Mouse (Mus musculus) MEL (cell line): ENCODE measurements at regions not wholly inside any gene's neighbourhood (a gene's known extent, or its start where the extent isn't known, plus 50 kb on each side); places are given as distances from the start of the nearest gene placed in this dataset.

Experiments used
- DNase-seq: peaks from one replicate; pipeline ENCODE4 v3.0.0; 2011; ENCODE audit warnings: low read depth, low spot score
- H3K27ac ChIP-seq: 2 replicates; pipeline ENCODE4 v1.5.1; 2012; ENCODE audit warnings: low read depth, mild to moderate bottlenecking, control low read depth, low read length, moderate library complexity; ENCODE audit not compliant: control insufficient read depth
- H3K27me3 ChIP-seq, 2 experiments: fragments of 150-350 bp in 1 of 2; sonication (generic) in 1 of 2; 2 replicates each; pipeline ENCODE4 v1.6.1; 2012; ENCODE audit warnings: low read length in 2 of 2, mild to moderate bottlenecking in 2 of 2, improper control_type of control experiment in 1 of 2, moderate library complexity in 1 of 2; ENCODE audit not compliant: insufficient read depth in 2 of 2, control insufficient read depth in 1 of 2
- H3K36me3 ChIP-seq, 2 experiments: 2 replicates each; pipeline ENCODE4 v1.6.1; 2012 to 2014; ENCODE audit warnings: low read length in 2 of 2, improper control_type of control experiment in 1 of 2, inconsistent platforms in 1 of 2, mild to moderate bottlenecking in 1 of 2; ENCODE audit not compliant: insufficient read depth in 2 of 2, control insufficient read depth in 1 of 2
- H3K4me1 ChIP-seq, 2 experiments: fragments of 150-350 bp in 1 of 2; sonication (generic) in 1 of 2; 2 replicates each; pipeline ENCODE4 v1.6.1; 2012; ENCODE audit warnings: low read length in 2 of 2, improper control_type of control experiment in 1 of 2, mild to moderate bottlenecking in 1 of 2; ENCODE audit not compliant: insufficient read depth in 2 of 2, control insufficient read depth in 1 of 2
- H3K4me3 ChIP-seq, 2 experiments: fragments of 150-350 bp in 1 of 2; sonication (generic) in 1 of 2; 2 replicates each; pipeline ENCODE4 v1.5.1; 2012; ENCODE audit warnings: low read depth in 2 of 2, low read length in 2 of 2, mild to moderate bottlenecking in 2 of 2, moderate library complexity in 2 of 2, control low read depth in 1 of 2, improper control_type of control experiment in 1 of 2; ENCODE audit not compliant: control insufficient read depth in 1 of 2, insufficient read depth in 1 of 2
- H3K79me2 ChIP-seq: 2 replicates; pipeline ENCODE4 v1.6.1; 2012; ENCODE audit warnings: mild to moderate bottlenecking, low read length, moderate library complexity; ENCODE audit not compliant: control insufficient read depth, poor library complexity, insufficient read depth
- H3K9ac ChIP-seq: 2 replicates; pipeline ENCODE4 v1.6.1; 2012; ENCODE audit warnings: low read depth, mild to moderate bottlenecking, control low read depth, low read length, moderate library complexity; ENCODE audit not compliant: control insufficient read depth, poor library complexity, severe bottlenecking
- H3K9me3 ChIP-seq: fragments of 150-350 bp; sonication (generic); replicated peaks from 2 replicates; pipeline ENCODE4 v1.6.1; 2012; ENCODE audit warnings: mild to moderate bottlenecking, low read length, improper control_type of control experiment, moderate library complexity; ENCODE audit not compliant: insufficient read depth
- CHD1 ChIP-seq: IDR thresholded peaks from 2 replicates; pipeline ENCODE4 v1.6.1; 2012; ENCODE audit warnings: low read depth, mild to moderate bottlenecking, inconsistent platforms, low read length, improper control_type of control experiment
- CHD2 ChIP-seq: IDR thresholded peaks from 2 replicates; pipeline ENCODE4 v1.6.1; 2011; ENCODE audit warnings: low read length, improper control_type of control experiment
- CTCF ChIP-seq, 3 experiments: IDR thresholded peaks in 2 of 3; conservative IDR thresholded peaks in 1 of 3; 2 replicates each; pipeline ENCODE4 v1.5.1; 2011 to 2012; ENCODE audit warnings: low read length in 3 of 3, low read depth in 2 of 3, mild to moderate bottlenecking in 2 of 3, improper control_type of control experiment in 1 of 3, inconsistent platforms in 1 of 3, mixed read lengths in 1 of 3, moderate library complexity in 1 of 3; ENCODE audit not compliant: control insufficient read depth in 1 of 3, insufficient read depth in 1 of 3, poor library complexity in 1 of 3, severe bottlenecking in 1 of 3
- E2F4 ChIP-seq: IDR thresholded peaks from 2 replicates; pipeline ENCODE4 v1.6.1; 2011; ENCODE audit warnings: low read depth, low read length, improper control_type of control experiment, borderline replicate concordance
- ELF1 ChIP-seq: IDR thresholded peaks from 2 replicates; pipeline ENCODE4 v1.6.1; 2014; ENCODE audit warnings: low read depth, mild to moderate bottlenecking, inconsistent platforms, low read length, improper control_type of control experiment, moderate library complexity
- EP300 ChIP-seq, 2 experiments: IDR thresholded peaks; 2 replicates each; pipeline ENCODE4 v1.6.1; 2011; ENCODE audit warnings: improper control_type of control experiment in 2 of 2, low read length in 2 of 2, low read depth in 1 of 2, mild to moderate bottlenecking in 1 of 2
- ETS1 ChIP-seq: IDR thresholded peaks from 2 replicates; pipeline ENCODE4 v1.6.1; 2012; ENCODE audit warnings: low read depth, mild to moderate bottlenecking, inconsistent platforms, low read length, improper control_type of control experiment, moderate library complexity
- GABPA ChIP-seq: IDR thresholded peaks from 2 replicates; pipeline ENCODE4 v1.6.1; 2012; ENCODE audit warnings: low read depth, mild to moderate bottlenecking, inconsistent platforms, low read length, improper control_type of control experiment, moderate library complexity
- KAT2A ChIP-seq: conservative IDR thresholded peaks from 2 replicates; pipeline ENCODE4 v1.6.1; 2012; ENCODE audit warnings: low read depth, low read length, improper control_type of control experiment, inconsistent platforms
- MAFK ChIP-seq: IDR thresholded peaks from 2 replicates; pipeline ENCODE4 v1.6.1; 2011; ENCODE audit warnings: low read depth, mild to moderate bottlenecking, low read length, improper control_type of control experiment, borderline replicate concordance
- MAX ChIP-seq: IDR thresholded peaks from 2 replicates; pipeline ENCODE4 v1.6.1; 2011; ENCODE audit warnings: low read length, improper control_type of control experiment
- MXI1 ChIP-seq: IDR thresholded peaks from 2 replicates; pipeline ENCODE4 v1.6.1; 2011; ENCODE audit warnings: mild to moderate bottlenecking, low read depth, low read length, improper control_type of control experiment
- MYC ChIP-seq: IDR thresholded peaks from 2 replicates; pipeline ENCODE4 v1.6.1; 2011; ENCODE audit warnings: low read depth, mild to moderate bottlenecking, low read length, improper control_type of control experiment, moderate library complexity
- NELFE ChIP-seq: IDR thresholded peaks from 2 replicates; pipeline ENCODE4 v1.6.1; 2011; ENCODE audit warnings: low read depth, low read length, improper control_type of control experiment
- NRF1 ChIP-seq: IDR thresholded peaks from 2 replicates; pipeline ENCODE4 v1.6.1; 2014; ENCODE audit warnings: low read depth, mild to moderate bottlenecking, inconsistent platforms, low read length, improper control_type of control experiment, moderate library complexity; ENCODE audit not compliant: poor library complexity, insufficient read depth, severe bottlenecking
- POLR2A ChIP-seq, 2 experiments: IDR thresholded peaks; 2 replicates each; pipeline ENCODE4 v1.6.1; 2011 to 2012; ENCODE audit warnings: low read length in 2 of 2, mild to moderate bottlenecking in 2 of 2, control low read depth in 1 of 2, improper control_type of control experiment in 1 of 2, low read depth in 1 of 2, moderate library complexity in 1 of 2; ENCODE audit not compliant: control insufficient read depth in 1 of 2, insufficient read depth in 1 of 2, poor library complexity in 1 of 2
- POLR2AphosphoS5 ChIP-seq: IDR thresholded peaks from 2 replicates; pipeline ENCODE4 v1.6.1; 2012; ENCODE audit warnings: low read depth, borderline replicate concordance, mild to moderate bottlenecking, inconsistent platforms, low read length, moderate library complexity, mixed read lengths
- RCOR1 ChIP-seq: IDR thresholded peaks from 2 replicates; pipeline ENCODE4 v1.6.1; 2012; ENCODE audit warnings: low read depth, mild to moderate bottlenecking, inconsistent platforms, low read length, improper control_type of control experiment
- SIN3A ChIP-seq: IDR thresholded peaks from 2 replicates; pipeline ENCODE4 v1.6.1; 2012; ENCODE audit warnings: low read length, improper control_type of control experiment, inconsistent platforms
- SMC3 ChIP-seq: IDR thresholded peaks from 2 replicates; pipeline ENCODE4 v1.6.1; 2011; ENCODE audit warnings: low read depth, low read length, improper control_type of control experiment
- TBP ChIP-seq: IDR thresholded peaks from 2 replicates; pipeline ENCODE4 v1.8.0; 2011; ENCODE audit warnings: low read depth, low read length, improper control_type of control experiment
- UBTF ChIP-seq: IDR thresholded peaks from 2 replicates; pipeline ENCODE4 v1.6.1; 2012; ENCODE audit warnings: low read depth, mild to moderate bottlenecking, inconsistent platforms, low read length, improper control_type of control experiment, moderate library complexity, borderline replicate concordance; ENCODE audit not compliant: insufficient read depth
- USF1 ChIP-seq: IDR thresholded peaks from 2 replicates; pipeline ENCODE4 v1.6.1; 2014; ENCODE audit warnings: low read depth, mild to moderate bottlenecking, inconsistent platforms, low read length, improper control_type of control experiment, moderate library complexity
- USF2 ChIP-seq, 2 experiments: IDR thresholded peaks; 2 replicates each; pipeline ENCODE4 v1.6.1; 2011 to 2012; ENCODE audit warnings: improper control_type of control experiment in 2 of 2, low read length in 2 of 2, borderline replicate concordance in 1 of 2, inconsistent platforms in 1 of 2, low read depth in 1 of 2, mild to moderate bottlenecking in 1 of 2; ENCODE audit not compliant: insufficient read depth in 1 of 2
- ZC3H11A ChIP-seq: IDR thresholded peaks from 2 replicates; pipeline ENCODE4 v1.6.1; 2012; ENCODE audit warnings: low read depth, mild to moderate bottlenecking, inconsistent platforms, low read length, improper control_type of control experiment
- ZMIZ1 ChIP-seq: IDR thresholded peaks from 2 replicates; pipeline ENCODE4 v1.6.1; 2012; ENCODE audit warnings: low read depth, mild to moderate bottlenecking, inconsistent platforms, low read length, improper control_type of control experiment, moderate library complexity
- ZNF384 ChIP-seq: IDR thresholded peaks from 2 replicates; pipeline ENCODE4 v1.6.1; 2012; ENCODE audit warnings: low read depth, mild to moderate bottlenecking, inconsistent platforms, low read length, improper control_type of control experiment

GRCm38 (mm10) chr13:43895990-43896389 lies 111.4 kb downstream of the Cd83 start:
- TF ChIP-seq CHD1 (no peak), CHD2 (no peak), EP300 (IDR thresholded peaks at IDR 0.05; ENCODE audit: low read depth in 1 of 2, low read length in 2 of 2) (no peak), SMC3 (no peak), SIN3A (no peak), MAFK (no peak), ELF1 (no peak), MAX (no peak), MXI1 (no peak), POLR2AphosphoS5 (no peak), E2F4 (no peak), TBP (no peak), USF2 (IDR thresholded peaks at IDR 0.05; ENCODE audit: borderline replicate concordance in 1 of 2, insufficient read depth in 1 of 2, low read depth in 1 of 2, low read length in 2 of 2) (no peak), USF1 (no peak), RCOR1 (no peak), UBTF (no peak), ETS1 (no peak), ZNF384 (no peak), NELFE (no peak)
- H3K27ac ChIP-seq, result no peak overlapping the region
- no peaks in the 10 kb centered on the region for H3K9me3 ChIP-seq
- no peaks in the 10 kb centered on the region for H3K4me1 ChIP-seq
- H3K79me2 ChIP-seq, result no peaks in the 10 kb centered on the region
- no peak overlapping the region for H3K9ac ChIP-seq
- DNase-seq, result no peak
- no peaks in the 10 kb centered on the region for H3K36me3 ChIP-seq
- H3K4me3 ChIP-seq, result no peak overlapping the region
- H3K27me3 ChIP-seq, result no peaks in the 10 kb centered on the region

GRCm38 (mm10) chr13:43897046-43897445 lies 112.5 kb downstream of the Cd83 start:
- H3K27ac ChIP-seq, result no peak overlapping the region
- no peaks in the 10 kb centered on the region for H3K79me2 ChIP-seq
- no peaks in the 10 kb centered on the region for H3K9me3 ChIP-seq
- no peaks in the 10 kb centered on the region for H3K36me3 ChIP-seq
- H3K27me3 ChIP-seq, result no peaks in the 10 kb centered on the region
- no peak for TF ChIP-seq ZC3H11A
- no peak for TF ChIP-seq KAT2A
- TF ChIP-seq POLR2AphosphoS5, result no peak
- no peak for TF ChIP-seq GABPA
- no peak for TF ChIP-seq UBTF
- TF ChIP-seq CTCF (IDR thresholded peaks at IDR 0.05 in 2 of 3, conservative IDR thresholded peaks at IDR 0.05 in 1 of 3; ENCODE audit: control insufficient read depth in 1 of 3, insufficient read depth in 1 of 3, low read depth in 2 of 3, low read length in 3 of 3, poor library complexity in 1 of 3, severe bottlenecking in 1 of 3), result no peak
- no peak for TF ChIP-seq POLR2A (IDR thresholded peaks at IDR 0.05; ENCODE audit: control insufficient read depth in 1 of 2, insufficient read depth in 1 of 2, low read depth in 1 of 2, low read length in 2 of 2, poor library complexity in 1 of 2)
- no peak for TF ChIP-seq EP300 (IDR thresholded peaks at IDR 0.05; ENCODE audit: low read depth in 1 of 2, low read length in 2 of 2)
- no peak for TF ChIP-seq ZMIZ1
- TF ChIP-seq SMC3, result no peak
- no peak for TF ChIP-seq CHD1
- TF ChIP-seq MYC, result no peak
- TF ChIP-seq E2F4, result no peak
- TF ChIP-seq MAX, result no peak
- TF ChIP-seq ZNF384, result no peak
- no peak for TF ChIP-seq NRF1
- no peak for TF ChIP-seq USF1
- H3K9ac ChIP-seq, result no peak overlapping the region
- H3K4me3 ChIP-seq, result no peak overlapping the region
- no peak for DNase-seq
- H3K4me1 ChIP-seq, result no peaks in the 10 kb centered on the region
